ENCODE assay signal across 31 mouse cellular contexts in the genomic region with DNA sequence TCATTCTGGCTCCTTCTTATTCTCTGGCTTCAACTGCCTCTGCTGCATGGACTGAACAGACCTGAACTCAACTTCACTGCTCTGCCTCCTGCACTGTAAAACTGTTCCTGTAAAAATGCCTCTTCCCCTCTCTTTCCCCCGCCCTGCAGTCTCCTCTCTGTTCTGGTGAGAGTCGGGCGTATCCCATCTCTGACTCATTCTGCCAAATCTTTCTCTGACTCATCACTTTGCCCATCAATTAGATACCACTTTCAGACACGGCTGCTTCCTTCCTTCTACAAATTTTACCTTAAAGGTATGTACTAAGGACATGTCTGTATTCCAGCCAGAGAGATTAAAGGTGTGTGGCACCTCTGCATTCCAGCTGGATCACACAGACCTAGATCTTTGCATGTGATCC. TPM values are rescaled to one million over a fixed set of nuclear protein-coding genes. Genes with fewer than 3 reads are reported as not detected.
A peak's percentile ranks its signal among the peaks of the same experiment; 100 is the strongest.
DNase-seq lines count a peak whose midpoint lies in the region; ATAC-seq and TF ChIP-seq lines count a peak whose summit lies in the region.
"Had no signal": no experiment of that assay in that cellular context is flagged by ENCODE, and none has a peak within 500 bp of the region (broad histone marks: within the 10 kb centered on the region; RNA-seq: fewer than 3 reads in every experiment).

No protein-coding gene starts in this region.

- H3K27me3 ChIP-seq in C2C12 (ENCODE audit: control insufficient read depth, insufficient read depth, insufficient read length): no peaks in the 10 kb centered on the region
- no peaks in the 10 kb centered on the region for H3K27me3 ChIP-seq in lung, postnatal 0 days (replicated peaks; ENCODE audit: insufficient read depth, low read length)
- H3K27me3 ChIP-seq: forebrain, embryonic 13.5 days; heart, embryonic 12.5 days; heart, embryonic 15.5 days; hindbrain, embryonic 13.5 days had no signal

- DNase-seq in adrenal gland, postnatal 14 days: peak; percentile 21
- DNase-seq in adrenal gland, adult 8-10 months: no peak
- peak; percentile 16 for DNase-seq in brain, adult 2 months (ENCODE audit: low read depth, low spot score)
- DNase-seq in gastrocnemius, adult 18-20 months (ENCODE audit: low spot score): no peak
- no peak for DNase-seq in lung, postnatal 0 days (ENCODE audit: low spot score)
- DNase-seq: adrenal gland, postnatal 10 days; B cell, adult 2 months; cerebellum, adult 11 months; cerebellum, adult 2 months; cerebellum, postnatal 14 days; gastrocnemius, postnatal 25 days; heart, adult 18-20 months; heart, postnatal 10 days; heart, postnatal 36 days; kidney, adult 18-20 months; kidney, adult 9 months had no signal

- no peaks in the 10 kb centered on the region for H3K9me3 ChIP-seq in lung, postnatal 0 days (ENCODE audit: low read length)
- H3K9me3 ChIP-seq: heart, embryonic 15.5 days had no signal

- no peak for TF ChIP-seq EP300 in lung, postnatal 0 days (IDR thresholded peaks at IDR 0.05)

- no peak overlapping the region for H3K4me3 ChIP-seq in C2C12 (ENCODE audit: insufficient read depth, poor library complexity, severe bottlenecking)
- H3K4me3 ChIP-seq in lung, postnatal 0 days (ENCODE audit: low read depth, low read length): no peak overlapping the region
- H3K4me3 ChIP-seq: forebrain, embryonic 10.5 days; forebrain, embryonic 13.5 days; heart, embryonic 12.5 days; heart, embryonic 15.5 days; hindbrain, embryonic 10.5 days; hindbrain, embryonic 13.5 days had no signal

- no peak for TF ChIP-seq CTCF in C2C12 (IDR thresholded peaks at IDR 0.05; ENCODE audit: control insufficient read depth, insufficient read depth, insufficient read length)
- no peak for TF ChIP-seq CTCF in lung, postnatal 0 days (IDR thresholded peaks at IDR 0.05)

- no peaks in the 10 kb centered on the region for H3K79me3 ChIP-seq in C2C12 (ENCODE audit: low read depth)

- no peak overlapping the region for H3K4me2 ChIP-seq in lung, postnatal 0 days (replicated peaks; ENCODE audit: low read depth, low read length)
- H3K4me2 ChIP-seq: forebrain, embryonic 13.5 days; heart, embryonic 12.5 days; heart, embryonic 15.5 days; hindbrain, embryonic 13.5 days had no signal

- H3ac ChIP-seq in C2C12 (ENCODE audit: control insufficient read depth, insufficient read length, low read depth): no peak overlapping the region

- H3K36me3 ChIP-seq in C2C12 (ENCODE audit: control insufficient read depth, insufficient read depth): no peaks in the 10 kb centered on the region
- peaks cover 4% of the 10 kb centered on the region; the same call in 1 of the 2 replicates for H3K36me3 ChIP-seq in lung, postnatal 0 days (ENCODE audit: insufficient read depth, low read length)

- 69% methylated on average over 4 of the region's 4 CpGs for WGBS in lung, postnatal 0 days

- no peak for ATAC-seq in lung, postnatal 0 days
- ATAC-seq: CD4-positive, CD25-positive, alpha-beta regulatory T cell, adult 4 months; forebrain, embryonic 13.5 days; forebrain, embryonic 16.5 days; hindbrain, embryonic 16.5 days; inflammation-experienced regulatory T-cells, adult 6 months; intestine, embryonic 16.5 days; Patski had no signal

- no peaks in the 10 kb centered on the region for H3K4me1 ChIP-seq in lung, postnatal 0 days (ENCODE audit: insufficient read depth, low read depth, low read length)
- H3K4me1 ChIP-seq: forebrain, embryonic 10.5 days; forebrain, embryonic 13.5 days; heart, embryonic 12.5 days; heart, embryonic 15.5 days; hindbrain, embryonic 10.5 days; hindbrain, embryonic 13.5 days had no signal

- H3K27ac ChIP-seq in lung, postnatal 0 days (ENCODE audit: low read length): no peak overlapping the region
- H3K27ac ChIP-seq: forebrain, embryonic 10.5 days; forebrain, embryonic 13.5 days; heart, embryonic 15.5 days; hindbrain, embryonic 10.5 days; hindbrain, embryonic 13.5 days had no signal

- no peaks in the 10 kb centered on the region for H3K79me2 ChIP-seq in C2C12 (ENCODE audit: control insufficient read depth, insufficient read depth)

- H3K9ac ChIP-seq in lung, postnatal 0 days (replicated peaks; ENCODE audit: low read depth): no peak overlapping the region
- H3K9ac ChIP-seq: forebrain, embryonic 13.5 days; heart, embryonic 12.5 days; heart, embryonic 15.5 days; hindbrain, embryonic 13.5 days had no signal

TF ChIP-seq in C2C12, 6 proteins besides CTCF, POLR2A, EP300 and RAD21:
- peak; percentile 42 for TF ChIP-seq FOSL1 (IDR thresholded peaks at IDR 0.05; ENCODE audit: insufficient read depth, low read length, poor library complexity, severe bottlenecking)
- TF ChIP-seq MYOD1 (IDR thresholded peaks at IDR 0.05; ENCODE audit: control insufficient read depth, insufficient read length, low read depth): no peak
- no peak for TF ChIP-seq USF1 (IDR thresholded peaks at IDR 0.05; ENCODE audit: low read depth)
TF ChIP-seq in C2C12: peak in this region for 1.

RNA-seq across cellular contexts. Expression of a gene that starts 10.9 kb away (rescaled TPM):
- 58.7 and 68.2 TPM in 2 replicates for total RNA-seq in adrenal gland, postnatal 14 days (2021)
- total RNA-seq in adrenal gland, adult 8-10 months (2022): 100 to 1,000 TPM; 111 to 133 (median 121) TPM
- polyA plus RNA-seq in C2C12 (2012; fragmentation: generic; extraction: Trizol): 0.74 TPM
- total RNA-seq in gastrocnemius, adult 18-20 months (2021): 10 to 100 TPM; 89.3 to 93.6 TPM
- 27.5 and 27.6 TPM in 2 replicates for polyA plus RNA-seq in lung, postnatal 0 days (2015; fragmentation: Nextera tagmentation; extraction: Ambion mirVana)

RNA-seq across cellular contexts. Expression of a gene that starts 28.4 kb away (rescaled TPM):
- total RNA-seq in adrenal gland, postnatal 14 days (2021): 15.2 and 15.8 TPM in 2 replicates
- total RNA-seq in adrenal gland, adult 8-10 months (2022): 10 to 100 TPM; 14.9 to 18.6 (median 17.1) TPM
- 4.0 TPM for polyA plus RNA-seq in C2C12 (2012; fragmentation: generic; extraction: Trizol)
- total RNA-seq in gastrocnemius, adult 18-20 months (2021): 10 to 100 TPM; 12.3 to 12.6 TPM
- polyA plus RNA-seq in lung, postnatal 0 days (2015; fragmentation: Nextera tagmentation; extraction: Ambion mirVana): 13.0 and 14.3 TPM in 2 replicates

RNA-seq across cellular contexts. Expression of a gene that starts 43.2 kb away (rescaled TPM):
- 27.8 and 31.7 TPM in 2 replicates for total RNA-seq in adrenal gland, postnatal 14 days (2021)
- 10 to 100 TPM; 27.6 to 45.6 (median 37.6) TPM for total RNA-seq in adrenal gland, adult 8-10 months (2022)
- polyA plus RNA-seq in C2C12 (2012; fragmentation: generic; extraction: Trizol): 4.1 TPM
- 1 to 10 TPM; 3.2 TPM for total RNA-seq in gastrocnemius, adult 18-20 months (2021)
- polyA plus RNA-seq in lung, postnatal 0 days (2015; fragmentation: Nextera tagmentation; extraction: Ambion mirVana): 2.4 and 2.8 TPM in 2 replicates

RNA-seq across cellular contexts. Expression of a gene that starts 45.2 kb away (rescaled TPM):
- 10.6 and 12.0 TPM in 2 replicates for total RNA-seq in adrenal gland, postnatal 14 days (2021)
- total RNA-seq in adrenal gland, adult 8-10 months (2022): 1 to 10 TPM; 1.7 to 3.9 (median 3.1) TPM
- polyA plus RNA-seq in C2C12 (2012; fragmentation: generic; extraction: Trizol): not detected
- total RNA-seq in gastrocnemius, adult 18-20 months (2021): not detected
- polyA plus RNA-seq in lung, postnatal 0 days (2015; fragmentation: Nextera tagmentation; extraction: Ambion mirVana): 0.08 and 0.12 TPM in 2 replicates
- total RNA-seq: gastrocnemius, adult 8-10 months; gastrocnemius, postnatal 25 days; heart, adult 18-20 months; heart, postnatal 10 days; heart, postnatal 36 days had no signal
- polyA plus RNA-seq: CD4-positive, CD25-positive, alpha-beta regulatory T cell, adult 4 months; embryonic facial prominence, embryonic 11.5 days; forebrain, embryonic 10.5 days; forebrain, embryonic 13.5 days; hindbrain, embryonic 10.5 days; hindbrain, embryonic 13.5 days; hindbrain, embryonic 16.5 days; Patski had no signal

Comparison
In these comparisons a context has a peak if more than half of its experiments do, and no peak if none do; other contexts are left out.
1. DNase-seq: peak in adrenal gland, postnatal 14 days (single experiment) and brain, adult 2 months (single experiment); none in adrenal gland, adult 8-10 months (single experiment), gastrocnemius, adult 18-20 months (single experiment) and lung, postnatal 0 days (single experiment).